Mouse (Mus musculus): ENCODE results near the gene Hist1h1c.
"Not testable (repeated sequence)": the region's sequence is repeated elsewhere in the genome, so short reads cannot be mapped to it uniquely, and the experiment has no call there.

The Hist1h1c gene

DNA sequence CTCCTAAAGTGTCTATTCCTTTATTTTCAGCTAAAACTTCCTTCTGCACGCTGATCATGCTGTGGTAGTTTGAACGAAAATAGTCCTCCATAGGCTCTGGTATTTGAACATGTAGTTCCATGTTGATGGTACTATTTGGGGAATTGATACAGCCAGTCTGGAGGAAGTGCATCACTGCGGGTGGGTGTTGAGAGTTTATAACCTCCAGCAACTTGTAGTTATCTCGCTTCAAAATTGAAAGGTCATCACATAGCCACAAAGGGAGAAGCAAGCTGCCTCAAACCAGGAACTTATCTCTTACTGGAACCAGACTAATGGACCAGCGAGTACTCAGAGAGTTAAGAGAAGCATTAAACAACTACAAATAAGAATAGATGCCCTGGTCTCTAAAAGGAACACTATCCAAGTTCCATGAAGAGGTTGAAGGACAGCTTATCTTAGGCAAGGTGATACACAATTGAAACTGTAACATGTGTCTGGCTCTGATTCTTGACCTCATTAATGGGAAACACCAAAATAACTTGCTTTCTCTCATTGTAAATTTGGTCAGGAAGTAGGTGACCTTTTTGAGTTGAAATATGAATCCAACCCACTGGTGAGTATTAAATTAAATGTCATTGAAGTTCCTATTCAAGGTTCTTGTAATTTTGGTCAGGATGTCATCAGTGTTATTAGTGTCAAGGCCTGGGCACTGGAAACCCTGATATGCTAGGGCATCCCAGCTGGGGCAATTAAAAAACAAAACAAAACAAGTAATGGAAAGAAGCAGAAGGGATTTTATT is 22.2 kb upstream of the Hist1h1c start:
- DNase-seq (ENCODE audit: low spot score): no peak

DNA sequence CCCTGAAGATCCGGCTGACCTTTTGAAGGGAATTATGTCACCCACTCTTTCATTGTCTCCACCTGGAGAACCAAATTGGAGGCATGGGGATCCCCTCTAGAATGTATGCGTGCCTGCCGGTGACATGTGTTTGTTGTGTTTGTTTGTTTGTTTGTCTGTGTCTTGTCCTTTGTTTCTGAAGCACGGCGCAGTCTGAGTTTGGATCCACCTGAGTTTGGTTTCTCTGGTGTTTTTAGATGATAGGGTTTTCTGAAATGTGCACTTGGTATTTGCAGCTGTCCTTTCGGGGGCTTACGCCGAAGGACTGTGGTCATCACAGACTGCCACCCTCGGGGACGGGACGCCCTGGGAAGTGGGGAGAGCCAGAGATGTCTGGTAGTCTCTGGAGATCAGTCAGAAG is 21.4 kb upstream of the Hist1h1c start:
- DNase-seq (ENCODE audit: low spot score): no peak

DNA sequence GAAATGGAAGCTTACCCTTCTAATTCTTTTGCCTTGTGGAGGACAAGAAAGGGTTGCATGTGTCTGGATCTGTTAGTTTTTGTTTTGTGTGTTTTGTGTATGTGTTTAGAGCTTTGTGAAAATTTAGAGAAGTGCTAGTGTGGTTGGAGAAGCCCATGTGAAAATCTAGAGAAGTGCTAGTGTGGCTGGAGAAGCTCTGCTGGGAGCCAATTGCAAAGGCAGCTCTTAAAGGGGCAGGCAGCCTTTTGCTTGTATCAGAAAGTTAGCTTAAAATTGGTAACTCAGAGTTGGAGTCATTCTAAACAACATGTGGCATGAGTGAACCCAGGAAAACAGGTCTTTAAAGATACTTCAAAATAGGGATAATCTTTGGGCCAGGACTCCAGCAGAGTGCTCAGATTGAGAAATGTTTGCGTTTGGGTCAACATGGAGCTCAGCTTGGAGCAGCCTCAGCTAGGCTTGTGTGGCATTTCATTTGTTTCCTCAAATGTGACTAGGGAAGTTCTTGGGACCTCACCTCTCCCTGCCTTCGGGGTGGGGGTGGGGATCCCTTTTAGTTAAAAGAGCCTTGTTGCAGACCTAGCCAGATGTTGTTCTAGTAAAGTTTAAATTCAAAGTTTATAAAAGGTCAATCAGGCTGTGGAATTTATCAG is 20.9 kb upstream of the Hist1h1c start:
- not testable (repeated sequence) for DNase-seq (ENCODE audit: low spot score)

DNA sequence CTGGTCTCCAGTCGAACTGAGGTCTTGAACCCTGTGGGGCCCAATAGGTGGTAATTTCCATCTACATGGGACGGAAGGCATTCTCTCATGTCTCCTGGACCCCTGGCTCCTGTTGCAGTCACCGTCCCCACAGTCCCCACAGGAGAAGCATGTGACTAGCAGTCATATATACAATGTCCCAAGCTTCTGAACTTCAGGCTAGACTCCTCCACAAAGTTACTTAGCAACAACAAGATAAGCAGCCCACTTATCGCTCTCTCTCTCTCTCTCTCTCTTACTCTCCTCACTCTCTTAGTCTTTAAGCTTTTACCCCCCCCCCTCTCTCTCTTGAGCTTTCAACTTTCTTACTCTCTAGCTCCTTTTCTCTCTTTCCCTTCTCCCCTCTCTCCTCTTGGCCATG is 14.4 kb upstream of the Hist1h1c start:
- no peak for DNase-seq (ENCODE audit: low spot score)

DNA sequence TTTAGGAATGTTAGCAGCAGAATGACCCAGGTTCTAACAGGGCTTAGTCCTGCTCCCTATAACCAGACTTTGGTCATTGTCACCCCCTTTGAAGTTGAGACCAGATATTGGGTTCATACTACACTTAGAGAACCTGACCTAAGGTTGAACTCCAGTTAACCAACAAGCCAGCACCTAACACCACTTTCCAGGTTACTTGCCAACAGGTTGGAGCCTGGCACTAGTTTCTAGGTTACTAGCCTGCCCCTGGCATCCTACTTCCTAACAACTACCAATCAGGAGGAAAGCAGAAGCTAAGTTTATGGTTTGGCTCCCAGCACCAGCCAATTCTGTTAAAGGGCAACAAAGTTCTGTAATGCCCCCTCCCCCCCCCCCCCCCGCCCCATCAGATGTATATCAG is 13.4 kb upstream of the Hist1h1c start:
- no peak for DNase-seq (ENCODE audit: low spot score)

DNA sequence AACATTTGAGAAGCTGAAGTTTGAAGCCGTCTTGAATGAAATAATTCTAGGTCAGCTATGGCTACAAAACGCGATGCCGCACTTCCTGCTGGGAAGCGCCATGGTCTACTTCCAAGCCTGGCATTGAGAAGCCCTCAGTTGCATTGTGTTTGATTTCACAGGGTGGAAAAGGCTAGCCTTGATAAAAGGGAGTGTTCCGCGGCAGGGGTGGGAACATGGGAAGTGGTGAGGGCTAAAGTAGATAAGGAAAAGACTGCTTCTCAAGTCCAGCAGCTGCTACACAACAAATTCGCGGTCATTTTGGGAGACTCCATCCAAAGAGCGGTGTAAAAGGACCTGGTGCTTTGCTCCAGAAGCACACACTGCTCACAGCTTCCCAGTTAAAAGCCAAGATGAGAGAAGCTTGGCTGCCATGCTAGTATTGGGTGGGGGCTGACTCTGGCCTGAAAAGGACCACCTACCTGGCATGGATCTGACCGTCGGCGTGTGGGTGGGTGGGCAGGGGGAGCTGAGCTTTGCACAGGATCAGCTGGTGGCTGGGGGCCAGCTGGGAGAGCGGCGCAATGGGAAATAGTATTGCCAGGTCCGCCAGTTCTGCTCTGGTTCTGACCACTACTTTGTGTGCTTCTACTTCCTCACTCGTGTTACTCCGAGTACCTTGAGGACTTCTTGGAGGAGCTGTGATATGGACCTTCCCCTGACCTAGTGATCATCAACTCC is 10.0 kb upstream of the Hist1h1c start:
- DNase-seq (ENCODE audit: low spot score): no peak

DNA sequence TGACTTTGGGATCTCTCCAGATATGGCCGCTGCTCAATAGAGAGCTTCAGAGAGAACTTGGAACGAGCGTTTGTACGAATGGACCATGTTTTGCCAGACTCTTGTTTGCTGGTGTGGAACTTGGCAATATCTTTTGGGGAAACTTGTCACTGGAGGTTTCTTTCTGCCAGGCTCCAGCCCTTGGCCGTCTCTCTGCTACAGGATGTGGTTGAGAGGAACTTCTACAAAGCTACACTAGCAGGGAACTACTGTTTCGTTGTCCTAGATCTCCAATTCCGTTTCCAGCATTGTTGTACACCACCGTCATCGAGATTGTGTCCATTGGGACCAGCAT is 9.4 kb upstream of the Hist1h1c start:
- no peak for DNase-seq (ENCODE audit: low spot score)

DNA sequence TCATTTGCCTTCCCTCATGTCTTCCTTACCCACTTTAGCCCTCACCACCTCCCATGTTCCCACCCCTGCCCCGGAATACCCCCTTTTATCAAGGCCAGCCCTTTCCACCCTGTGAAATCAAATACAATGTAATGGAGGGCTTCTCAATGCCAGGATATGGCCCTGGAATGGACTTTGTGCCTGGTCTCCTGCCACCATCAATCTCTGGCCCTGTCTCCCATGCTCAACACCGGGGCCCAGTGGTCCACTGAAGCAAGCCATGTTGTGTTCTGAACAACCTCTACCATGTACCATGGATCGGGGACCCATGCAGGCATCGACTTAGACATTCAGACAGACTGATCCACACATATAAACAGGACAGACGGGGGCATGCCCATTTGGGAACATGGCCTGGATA is 8.9 kb upstream of the Hist1h1c start:
- DNase-seq (ENCODE audit: low spot score): no peak

DNA sequence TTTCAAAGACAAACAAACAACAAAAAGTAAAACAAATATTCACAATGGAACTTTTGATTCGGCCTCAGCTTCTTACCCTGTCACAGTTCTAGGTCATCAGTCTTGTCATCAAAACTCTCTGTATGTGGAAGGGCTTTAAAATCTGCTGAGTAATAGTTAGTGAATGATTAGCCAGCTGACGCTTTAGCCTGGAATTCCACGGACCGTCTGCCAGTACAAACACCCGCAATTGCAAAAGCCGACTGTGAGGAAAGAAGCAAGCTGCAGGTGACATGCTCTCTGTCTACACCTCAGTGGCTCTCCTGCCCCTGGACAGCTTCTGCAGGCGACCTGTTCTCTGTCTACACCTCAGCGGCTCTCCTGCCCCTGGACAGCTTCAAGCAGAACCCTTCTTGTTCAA is 8.1 kb upstream of the Hist1h1c start:
- DNase-seq (ENCODE audit: low spot score): no peak

DNA sequence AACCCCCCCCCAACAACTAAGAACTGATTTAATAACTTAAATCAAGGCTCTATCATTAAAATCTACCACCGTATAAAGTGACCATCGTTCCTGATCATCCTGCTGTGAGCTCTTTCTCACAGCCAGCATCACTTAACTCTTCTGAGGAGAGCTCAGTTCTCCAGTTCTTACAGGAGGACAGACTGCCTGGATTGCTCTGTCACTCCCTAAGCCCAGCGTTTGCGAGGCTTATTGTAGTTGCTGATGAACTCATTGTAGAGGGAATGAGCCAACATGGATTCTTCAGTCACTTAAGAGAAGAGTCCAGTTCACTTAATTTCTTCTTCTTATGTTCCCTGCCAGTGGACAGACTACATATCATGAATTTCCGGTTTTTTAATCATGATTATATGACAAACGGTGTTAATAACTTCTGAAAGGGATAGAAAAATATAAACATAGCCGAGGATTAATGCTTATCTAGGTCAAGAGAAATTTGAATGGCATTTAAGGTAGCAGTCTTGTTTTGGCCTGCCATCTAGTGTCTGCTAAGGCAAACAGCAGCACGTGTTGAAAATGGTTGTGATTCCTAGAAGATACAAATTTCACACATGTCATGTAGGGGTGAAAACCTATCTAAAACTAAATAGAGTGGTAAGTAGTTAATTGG is 6.3 kb upstream of the Hist1h1c start:
- DNase-seq (ENCODE audit: low spot score): no peak

DNA sequence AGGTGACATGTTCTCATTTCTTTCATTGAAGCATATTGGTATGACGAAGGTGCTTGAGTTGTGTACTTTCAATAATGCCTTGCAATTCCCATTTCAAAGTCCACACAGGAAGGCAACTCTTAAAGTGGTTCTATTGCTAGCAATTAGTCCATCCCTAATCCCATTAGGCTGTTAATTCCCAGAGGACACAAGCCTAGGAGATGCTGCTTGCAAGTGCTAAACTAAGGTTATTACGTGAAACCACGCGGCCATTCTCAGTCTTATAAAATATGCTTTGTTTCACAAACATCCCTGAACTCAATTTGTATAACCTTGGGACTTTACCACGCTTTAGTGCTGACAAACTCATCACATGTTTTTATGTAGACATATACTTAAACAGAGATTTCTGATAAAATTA is 1.5 kb upstream of the Hist1h1c start:
- no peak for DNase-seq (ENCODE audit: low spot score)

DNA sequence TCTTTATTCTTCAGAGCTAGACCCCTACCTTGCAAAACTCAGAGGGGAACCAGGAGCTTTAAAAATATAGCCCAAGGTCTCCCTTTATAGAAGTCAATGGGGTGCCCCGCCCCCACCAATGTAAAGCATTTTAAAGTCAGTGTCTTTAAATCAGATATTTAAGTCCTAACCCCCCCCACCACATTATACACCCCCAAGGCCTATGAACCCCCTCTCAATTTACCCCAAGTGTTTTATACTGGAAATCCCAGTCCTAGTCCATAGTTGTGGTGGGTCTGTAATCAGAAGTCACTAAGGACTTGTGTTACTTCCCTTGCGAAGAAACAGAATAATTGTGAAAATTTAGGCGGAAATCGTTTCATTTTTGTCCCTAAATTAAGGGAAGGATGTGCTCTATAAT is 567 bp upstream of the Hist1h1c start:
- DNase-seq (ENCODE audit: low spot score): no peak

DNA sequence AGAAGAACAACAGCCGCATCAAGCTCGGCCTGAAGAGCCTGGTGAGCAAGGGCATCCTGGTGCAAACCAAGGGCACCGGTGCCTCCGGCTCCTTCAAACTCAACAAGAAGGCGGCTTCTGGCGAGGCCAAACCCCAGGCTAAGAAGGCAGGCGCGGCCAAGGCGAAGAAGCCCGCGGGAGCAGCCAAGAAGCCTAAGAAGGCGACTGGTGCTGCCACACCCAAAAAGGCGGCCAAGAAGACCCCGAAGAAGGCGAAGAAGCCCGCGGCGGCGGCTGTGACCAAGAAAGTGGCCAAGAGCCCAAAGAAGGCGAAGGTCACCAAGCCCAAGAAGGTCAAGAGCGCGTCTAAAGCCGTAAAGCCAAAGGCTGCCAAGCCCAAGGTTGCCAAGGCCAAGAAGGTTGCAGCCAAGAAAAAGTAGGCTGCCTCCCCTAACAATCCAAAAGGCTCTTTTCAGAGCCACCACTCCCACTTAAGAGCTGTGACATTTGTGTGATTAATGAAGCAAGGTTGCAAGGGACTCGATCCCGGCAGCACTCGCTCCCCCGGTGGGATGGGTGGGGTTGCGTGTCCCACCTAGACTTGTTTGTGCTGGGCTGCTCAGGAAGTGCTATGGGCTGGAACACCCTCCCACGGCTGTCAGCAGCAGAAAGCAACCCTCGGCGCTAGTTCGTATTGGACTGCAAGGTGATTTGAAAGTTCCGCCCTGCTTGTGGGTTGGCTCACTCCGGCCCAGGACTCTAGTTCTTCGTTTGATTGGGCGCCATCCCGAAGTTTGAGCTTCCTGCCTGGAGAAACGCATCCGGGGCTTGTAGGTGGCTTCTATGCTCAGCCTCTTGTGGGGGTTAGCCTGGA is 687 bp downstream of the Hist1h1c start:
- peak; percentile 89 for DNase-seq (ENCODE audit: low spot score)

DNA sequence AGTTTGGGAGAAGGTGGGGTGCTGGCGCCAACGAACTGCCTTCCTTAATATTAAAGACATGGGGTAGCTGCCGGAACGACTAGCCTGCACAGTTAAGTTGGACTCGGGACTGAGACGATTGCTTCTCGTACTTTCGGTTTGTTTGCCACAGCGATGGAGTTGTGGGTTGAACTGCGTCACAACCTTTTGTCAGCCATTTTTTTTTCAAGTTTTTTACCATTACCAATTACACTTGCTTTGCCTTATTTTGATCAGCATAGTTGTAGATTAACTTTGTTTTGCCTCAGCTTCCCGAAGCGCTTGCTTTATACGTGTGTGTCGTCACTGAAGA is 1.3 kb downstream of the Hist1h1c start:
- DNase-seq (ENCODE audit: low spot score): no peak

DNA sequence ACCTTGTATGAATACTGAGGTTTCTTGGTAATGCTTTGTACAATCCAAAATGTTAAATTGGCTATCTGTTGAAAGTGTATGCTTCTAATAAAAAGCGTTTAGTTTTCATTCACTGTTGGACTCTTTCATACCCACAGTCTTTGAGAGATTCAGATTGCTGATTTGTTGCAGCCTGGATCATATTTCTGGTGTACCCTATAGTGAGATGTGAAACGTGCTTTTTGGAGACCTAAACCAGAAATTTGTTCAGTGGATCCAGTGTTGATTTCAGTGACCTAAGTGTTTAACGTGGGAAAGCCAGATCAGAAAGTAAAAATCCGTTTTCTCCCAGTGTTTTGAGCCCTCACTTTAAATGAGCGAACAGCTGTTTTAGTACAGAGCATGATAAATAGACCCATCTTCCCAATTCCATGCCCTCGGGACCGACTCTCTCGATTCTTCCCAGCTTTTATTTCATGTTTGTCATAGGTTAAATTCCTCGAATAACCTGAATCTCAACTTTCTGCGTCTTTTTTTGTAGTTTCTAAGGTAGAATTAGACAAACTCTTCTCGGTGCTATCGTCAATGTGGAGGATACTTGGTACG is 1.7 kb downstream of the Hist1h1c start:
- DNase-seq (ENCODE audit: low spot score): no peak

DNA sequence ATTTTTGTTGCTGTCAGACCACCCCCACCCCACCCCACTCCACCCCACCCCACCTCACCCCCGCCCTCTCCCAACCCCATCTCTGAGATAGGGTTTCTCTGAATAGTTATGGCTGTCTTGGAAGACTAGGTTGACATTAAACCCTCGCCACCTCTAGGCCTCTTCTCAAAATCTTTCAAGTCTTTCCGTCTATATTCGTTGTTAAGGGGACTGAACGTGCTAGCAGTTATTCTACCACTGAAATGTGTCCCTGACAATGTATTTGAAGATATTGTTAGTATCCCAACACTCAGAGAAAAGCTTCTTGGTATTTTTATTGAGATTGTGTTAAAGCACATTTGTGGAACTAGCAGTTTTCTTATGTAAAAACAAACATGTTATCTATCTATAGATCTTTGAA is 2.3 kb downstream of the Hist1h1c start:
- DNase-seq (ENCODE audit: low spot score): no peak

DNA sequence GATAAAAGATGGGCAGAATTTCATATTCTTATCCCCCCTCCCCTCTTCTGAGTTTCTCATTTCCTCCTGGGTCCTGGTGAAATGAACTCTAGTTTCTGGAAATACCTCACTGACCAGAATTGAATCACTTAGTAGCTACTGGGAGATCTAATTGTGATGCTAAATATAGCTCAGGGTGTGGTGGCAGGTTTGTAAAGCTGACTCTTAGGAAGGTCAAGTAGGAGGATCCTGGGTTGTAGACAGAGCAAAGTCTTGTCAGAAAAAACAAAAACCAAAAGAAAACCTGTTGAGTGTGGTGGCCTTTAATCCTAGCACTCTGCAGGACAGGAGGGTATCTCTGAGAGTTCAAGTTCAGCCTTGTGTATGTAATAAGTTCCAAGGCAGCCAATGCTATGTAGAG is 3.4 kb downstream of the Hist1h1c start:
- DNase-seq (ENCODE audit: low spot score): no peak

DNA sequence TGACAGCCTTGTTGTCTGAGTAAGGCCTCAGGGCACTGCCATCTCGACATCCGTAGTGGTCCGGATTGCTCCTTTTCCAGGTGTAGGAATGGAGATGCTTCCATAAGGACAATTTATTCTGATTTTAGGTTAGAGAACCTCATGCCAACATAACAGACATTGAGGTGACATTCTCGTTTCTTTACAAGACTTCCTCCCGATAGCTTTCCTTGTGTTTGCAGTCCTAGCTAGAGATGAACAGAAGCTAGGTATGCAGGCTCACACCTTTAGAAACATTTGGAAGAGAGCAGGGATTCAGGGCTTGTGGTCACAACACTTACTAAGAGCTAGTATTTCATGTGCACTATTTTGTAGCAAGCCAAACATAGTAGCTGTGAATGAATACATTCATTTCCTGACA is 4.6 kb downstream of the Hist1h1c start:
- DNase-seq (ENCODE audit: low spot score): no peak

DNA sequence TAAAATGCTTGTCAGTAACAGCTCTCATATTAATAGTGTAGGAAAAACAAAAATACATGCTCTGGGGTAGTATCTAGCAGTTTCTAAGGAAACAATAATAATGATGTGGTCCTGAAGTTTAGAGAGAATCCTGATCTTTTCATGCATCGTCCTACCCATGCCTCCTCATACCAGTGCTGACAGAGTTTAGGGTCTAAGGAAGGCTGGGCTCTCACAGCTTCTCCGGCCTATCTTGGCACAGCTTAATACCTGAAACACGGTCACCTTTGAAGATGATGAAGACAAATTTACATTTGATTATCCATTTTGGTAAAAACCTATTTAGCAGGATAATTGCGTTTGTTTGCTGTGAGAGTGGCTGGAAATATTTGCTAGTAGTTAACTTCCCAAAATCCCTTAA is 5.4 kb downstream of the Hist1h1c start:
- no peak for DNase-seq (ENCODE audit: low spot score)

DNA sequence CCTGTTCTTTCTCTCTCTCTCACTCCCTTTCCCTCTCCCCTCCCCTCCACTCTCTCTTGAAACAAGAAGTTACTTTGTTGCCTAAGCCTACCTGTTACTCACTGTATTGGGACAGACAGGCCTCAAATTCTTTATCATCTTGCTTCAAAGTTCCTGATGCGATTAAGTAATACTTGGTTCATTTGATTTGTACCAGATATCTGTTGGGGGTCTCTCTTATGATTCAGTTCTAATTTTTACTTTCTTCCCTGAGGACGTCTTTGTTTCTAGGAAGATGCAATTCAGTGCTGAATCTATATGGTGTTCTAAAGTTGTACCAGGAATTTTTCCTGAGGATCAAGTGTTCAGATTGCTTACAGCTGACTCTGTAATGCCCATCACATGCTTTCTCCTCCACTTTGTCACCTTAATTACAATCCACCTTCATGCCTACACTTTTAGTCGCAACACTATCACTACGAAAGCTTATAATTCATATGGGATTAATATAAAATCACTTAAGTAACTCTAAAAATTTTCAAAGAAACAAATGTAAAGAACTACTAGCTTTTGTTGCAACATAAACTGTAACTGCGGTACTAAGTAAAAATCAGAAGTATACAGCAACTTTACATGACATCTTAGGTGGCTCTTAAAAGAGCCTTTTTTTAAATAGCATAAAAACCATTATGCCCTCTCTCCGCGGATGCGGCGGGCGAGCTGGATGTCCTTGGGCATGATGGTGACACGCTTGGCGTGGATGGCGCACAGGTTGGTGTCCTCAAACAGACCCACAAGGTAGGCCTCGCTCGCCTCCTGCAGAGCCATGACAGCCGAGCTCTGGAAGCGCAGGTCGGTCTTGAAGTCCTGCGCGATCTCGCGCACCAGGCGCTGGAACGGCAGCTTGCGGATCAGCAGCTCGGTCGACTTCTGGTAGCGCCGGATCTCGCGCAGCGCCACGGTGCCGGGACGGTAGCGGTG is 6.1 kb downstream of the Hist1h1c start:
- DNase-seq (ENCODE audit: low spot score): no peak
